Mouse (Mus musculus) thymus, adult 2 months (tissue): ENCODE measurements around the gene Gng12. TPM values are rescaled to one million over a fixed set of nuclear protein-coding genes. Genes with fewer than 3 reads are reported as not detected.

ENCODE experiments used
- DNase-seq: peaks from one replicate; pipeline ENCODE4 v3.0.0; 2021
- H3K27ac ChIP-seq: fragments of 200-500 bp; 2 replicates; pipeline ENCODE4 v1.5.1; 2012; ENCODE audit warnings: low read length, control low read depth; ENCODE audit not compliant: control insufficient read depth, insufficient read depth
- H3K27me3 ChIP-seq: fragments of 200-500 bp; 2 replicates; pipeline ENCODE4 v1.6.1; 2012; ENCODE audit warnings: mild to moderate bottlenecking, low read length, moderate library complexity, mixed read lengths; ENCODE audit not compliant: control insufficient read depth, insufficient read depth
- H3K36me3 ChIP-seq: fragments of 200-500 bp; 2 replicates; pipeline ENCODE4 v1.6.1; 2012; ENCODE audit warnings: mild to moderate bottlenecking, low read length, moderate library complexity; ENCODE audit not compliant: control insufficient read depth, insufficient read depth
- H3K4me1 ChIP-seq: fragments of 200-500 bp; replicated peaks from 2 replicates; pipeline ENCODE4 v1.6.1; 2012; ENCODE audit warnings: low read length; ENCODE audit not compliant: control insufficient read depth, insufficient read depth
- H3K4me3 ChIP-seq: fragments of 200-500 bp; 2 replicates; pipeline ENCODE4 v1.5.1; 2012; ENCODE audit warnings: mild to moderate bottlenecking, low read length, control low read depth, moderate library complexity; ENCODE audit not compliant: control insufficient read depth, insufficient read depth
- CTCF ChIP-seq: fragments of 200-500 bp; IDR thresholded peaks from 2 replicates; pipeline ENCODE4 v1.5.1; 2012; ENCODE audit warnings: mild to moderate bottlenecking, control low read depth, low read length, moderate library complexity, borderline replicate concordance; ENCODE audit not compliant: control insufficient read depth, poor library complexity, insufficient read depth; ENCODE audit errors: extremely low read depth
- POLR2A ChIP-seq: fragments of 200-500 bp; IDR thresholded peaks from 2 replicates; pipeline ENCODE4 v1.6.1; 2012; ENCODE audit warnings: mild to moderate bottlenecking, low read length, control low read depth, moderate library complexity; ENCODE audit not compliant: control insufficient read depth, poor library complexity, insufficient read depth; ENCODE audit errors: extremely low read depth
- WGBS: fragments of 180-500 bp; shearing (Covaris S2); methylation state at CpG from one replicate; pipeline ENCODE4 v1.1.7; 2018; 5-methylcytosine and 5-hydroxymethylcytosine counted together
- polyA plus RNA-seq: library from polyadenylated mRNA; depleted of rRNA; stranded (reverse); fragments of >200 nt; gene quantifications from 2 replicates; pipeline ENCODE4 v1.2.3, GENCODE M21; 2012

Gng12 gene
- polyA plus RNA-seq, 1 experiment: 10.8 TPM

- Histone ChIP-seq H3K27ac (no peak overlapping the region), H3K27me3 (no peaks in the 10 kb centered on the region), H3K36me3 (no peaks in the 10 kb centered on the region), H3K4me1 (peaks cover 3% of the 10 kb centered on the region; the same call in 1 of the 2 replicates), H3K4me3 (no peak overlapping the region)
- no peak for TF ChIP-seq POLR2A
- TF ChIP-seq CTCF: no peak
- WGBS: 96% methylated on average over 7 of the region's 7 CpGs
- no peak for DNase-seq
Observed at GRCm38 (mm10) chr6:67010370-67011216, 114.4 kb downstream of the Gng12 start.

GRCm38 (mm10) chr6:67011217-67011518 is 115.0 kb downstream of the Gng12 start:
- Histone ChIP-seq H3K27ac (no peak overlapping the region), H3K36me3 (no peaks in the 10 kb centered on the region), H3K27me3 (no peaks in the 10 kb centered on the region), H3K4me3 (no peak overlapping the region), H3K4me1 (peaks cover 3% of the 10 kb centered on the region; the same call in 1 of the 2 replicates)
- no peak for TF ChIP-seq POLR2A
- no peak for TF ChIP-seq CTCF
- no peak for DNase-seq

GRCm38 (mm10) chr6:67013293-67013948 is 117.2 kb downstream of the Gng12 start:
- H3K4me1 ChIP-seq: peaks cover 3% of the 10 kb centered on the region; the same call in 1 of the 2 replicates
- no peak overlapping the region for H3K27ac ChIP-seq
- no peaks in the 10 kb centered on the region for H3K27me3 ChIP-seq
- no peak for DNase-seq
- H3K4me3 ChIP-seq: no peak overlapping the region
- no peaks in the 10 kb centered on the region for H3K36me3 ChIP-seq
- TF ChIP-seq CTCF: no peak
- no peak for TF ChIP-seq POLR2A
- WGBS: 96% methylated on average over 6 of the region's 6 CpGs

- H3K36me3 ChIP-seq: no peaks in the 10 kb centered on the region
- H3K4me3 ChIP-seq: no peak overlapping the region
Observed at GRCm38 (mm10) chr6:67013949-67014678, 117.9 kb downstream of the Gng12 start.

GRCm38 (mm10) chr6:67014679-67015075 is 118.5 kb downstream of the Gng12 start:
- TF ChIP-seq CTCF: no peak
- no peak for TF ChIP-seq POLR2A
- Histone ChIP-seq H3K4me1 (peaks cover 3% of the 10 kb centered on the region; the same call in 1 of the 2 replicates), H3K27me3 (no peaks in the 10 kb centered on the region), H3K36me3 (no peaks in the 10 kb centered on the region), H3K27ac (no peak overlapping the region), H3K4me3 (no peak overlapping the region)
- WGBS: 87% methylated on average over 1 of the region's 1 CpGs
- DNase-seq: no peak

More at GRCm38 (mm10) chr6:67013949-67014678, 117.9 kb downstream of the Gng12 start:
- WGBS: 94% methylated on average over 9 of the region's 9 CpGs
- TF ChIP-seq CTCF: no peak
- DNase-seq: no peak
- Histone ChIP-seq H3K27me3 (no peaks in the 10 kb centered on the region), H3K27ac (no peak overlapping the region), H3K4me1 (peaks cover 3% of the 10 kb centered on the region; the same call in 1 of the 2 replicates)

- WGBS: 89% methylated on average over 8 of the region's 8 CpGs
- Histone ChIP-seq H3K27ac (no peak overlapping the region), H3K4me3 (no peak overlapping the region), H3K36me3 (no peaks in the 10 kb centered on the region), H3K27me3 (no peaks in the 10 kb centered on the region), H3K4me1 (peaks cover 3% of the 10 kb centered on the region; the same call in 1 of the 2 replicates)
- DNase-seq: no peak
- TF ChIP-seq POLR2A: no peak
- no peak for TF ChIP-seq CTCF
Observed at GRCm38 (mm10) chr6:67015739-67016519, 119.7 kb downstream of the Gng12 start.
